Mouse (Mus musculus) spleen, adult 10 weeks (tissue): ENCODE results near the gene 2310033P09Rik. TPM values are rescaled to one million over a fixed set of nuclear protein-coding genes. Genes with fewer than 3 reads are reported as not detected.

Source experiments
- polyA plus RNA-seq: library from polyadenylated mRNA; stranded (reverse); fragments of 350-450 nt; fragmentation: Illumina TruSeq; extraction: RNeasy Lipid Tissue Mini Kit (QIAGEN cat#74804); gene quantifications from one replicate; pipeline ENCODE4 v1.2.3, GENCODE M21; 2015; ENCODE audit warnings: low replicate concordance; ENCODE audit not compliant: insufficient read depth

Gene 2310033P09Rik
- polyA plus RNA-seq = 15.9 TPM

GRCm38 (mm10) chr11:59208153-59208831, at the start of gene 2310033P09Rik:
Gene 2310033P09Rik (plus strand): TSS chr11:59208321.

DNA sequence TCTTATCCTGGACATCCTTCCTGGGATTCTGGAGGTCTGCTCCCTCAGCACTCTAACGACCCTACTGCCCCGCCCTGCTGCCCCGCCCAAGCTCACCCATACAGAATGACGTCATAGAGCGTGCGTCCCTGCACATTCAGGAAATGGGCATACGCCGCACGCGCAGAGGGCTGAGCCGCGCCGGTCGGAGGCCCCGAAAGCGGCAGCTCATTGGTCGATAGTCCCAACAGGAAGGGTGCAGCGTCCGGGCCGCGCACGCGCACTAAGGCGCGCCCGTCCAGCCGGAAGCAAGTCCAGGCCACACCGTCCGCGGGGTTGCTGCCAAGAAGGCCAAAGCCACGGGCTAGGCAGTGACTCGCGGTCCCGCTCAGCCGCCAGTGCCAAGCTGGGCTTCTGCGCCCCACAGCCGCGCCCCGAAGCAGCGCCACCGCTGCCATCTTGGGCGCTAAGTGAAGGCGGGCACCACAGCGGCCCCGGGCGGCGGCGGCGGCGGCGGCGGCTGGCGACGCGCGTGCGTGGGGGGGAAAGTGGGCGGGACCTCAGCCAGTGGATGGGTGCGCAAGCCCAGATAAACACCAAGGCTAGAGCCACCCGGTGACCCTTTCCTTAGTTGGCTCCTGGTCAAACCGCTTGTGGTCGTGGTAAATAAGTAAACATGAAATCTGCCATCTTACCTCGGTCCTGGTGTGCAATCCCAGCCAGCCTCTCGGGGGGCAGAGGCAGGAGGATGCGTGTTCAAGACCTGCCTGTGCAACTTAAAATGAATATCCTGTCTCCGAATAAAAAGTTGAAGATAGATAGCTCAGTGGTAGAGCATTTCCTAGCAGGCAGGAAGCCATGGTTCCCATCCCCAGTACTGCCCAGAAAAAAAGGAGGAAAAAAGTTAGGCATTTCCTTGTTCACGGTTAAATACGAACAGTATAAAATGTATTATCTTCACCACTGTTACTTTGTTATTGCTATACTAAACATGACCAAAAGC, 44.6 kb upstream of the 2310033P09Rik start, which contains the start of gene Iba57:
Iba57 (minus strand) TSS at position 485 of the 982 bp plus-strand sequence.

GRCm38 (mm10) chr11:59182864-59183331, 25.2 kb upstream of the 2310033P09Rik start, which contains the start of gene Gjc2:
Gene Gjc2 (minus strand): TSS chr11:59183213.

DNA sequence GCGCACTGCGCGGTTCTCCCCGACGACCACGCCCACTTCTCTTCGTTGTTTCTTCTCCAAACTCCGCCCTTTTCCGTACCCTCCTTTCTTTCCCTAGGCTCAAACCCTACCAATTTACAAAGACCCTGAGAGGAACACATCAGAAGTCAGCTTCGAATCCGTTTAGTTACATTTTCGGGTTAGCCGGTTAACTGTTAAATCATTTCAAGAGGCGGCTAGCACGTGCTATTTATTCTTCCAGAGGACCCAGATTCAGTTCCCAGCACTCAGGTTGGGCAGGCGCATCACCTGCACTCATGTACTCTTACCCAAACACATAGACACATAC, 16.1 kb upstream of the 2310033P09Rik start, which contains the start of gene Guk1:
Guk1 (minus strand) TSS at position 154 of the 328 bp plus-strand sequence.

DNA sequence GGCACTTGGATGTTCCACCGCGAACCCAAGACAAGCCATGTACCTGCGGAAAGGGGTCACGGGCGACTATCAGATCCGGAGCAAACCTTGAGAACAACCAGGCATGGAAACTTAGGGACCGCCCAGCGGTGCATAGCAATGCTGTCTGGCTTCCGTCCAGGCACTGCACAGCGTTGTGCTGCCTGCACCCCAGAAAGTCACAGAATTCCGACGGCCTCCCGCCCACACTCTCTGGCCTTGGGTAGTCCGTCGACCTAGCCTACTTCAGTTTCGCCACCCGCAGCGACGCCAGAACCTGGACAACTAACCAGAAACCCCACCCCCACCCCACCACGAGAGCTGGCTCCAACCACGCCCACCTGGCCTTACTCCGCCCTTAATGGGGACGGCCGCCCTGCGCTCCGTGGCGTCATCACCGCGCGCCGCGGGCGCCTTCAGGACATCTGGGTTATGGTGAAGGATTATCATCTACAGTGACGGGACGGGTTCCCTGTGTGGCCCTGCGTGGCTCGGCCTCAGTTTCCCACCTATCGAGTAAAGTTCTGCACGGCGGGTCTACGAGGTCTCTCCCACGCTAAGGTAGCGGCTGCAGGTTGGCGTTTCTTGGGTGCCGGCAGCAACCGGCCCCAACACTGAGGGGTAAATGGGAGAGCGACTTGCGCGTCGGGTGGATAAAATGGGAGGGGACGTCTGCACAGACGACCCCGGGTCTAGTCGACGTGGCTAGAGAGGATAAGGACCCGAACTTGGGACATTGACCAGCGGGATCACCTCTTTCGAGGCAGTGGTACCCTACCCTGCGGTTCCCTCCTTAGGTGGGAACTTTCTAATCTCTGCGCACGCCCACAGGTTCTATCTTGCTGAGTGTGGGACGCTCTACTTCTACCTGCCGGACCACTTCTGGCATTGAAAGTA, 5.8 kb upstream of the 2310033P09Rik start, which contains the start of gene Mrpl55:
Mrpl55 (plus strand) TSS at position 406 of the 915 bp plus-strand sequence.

DNA sequence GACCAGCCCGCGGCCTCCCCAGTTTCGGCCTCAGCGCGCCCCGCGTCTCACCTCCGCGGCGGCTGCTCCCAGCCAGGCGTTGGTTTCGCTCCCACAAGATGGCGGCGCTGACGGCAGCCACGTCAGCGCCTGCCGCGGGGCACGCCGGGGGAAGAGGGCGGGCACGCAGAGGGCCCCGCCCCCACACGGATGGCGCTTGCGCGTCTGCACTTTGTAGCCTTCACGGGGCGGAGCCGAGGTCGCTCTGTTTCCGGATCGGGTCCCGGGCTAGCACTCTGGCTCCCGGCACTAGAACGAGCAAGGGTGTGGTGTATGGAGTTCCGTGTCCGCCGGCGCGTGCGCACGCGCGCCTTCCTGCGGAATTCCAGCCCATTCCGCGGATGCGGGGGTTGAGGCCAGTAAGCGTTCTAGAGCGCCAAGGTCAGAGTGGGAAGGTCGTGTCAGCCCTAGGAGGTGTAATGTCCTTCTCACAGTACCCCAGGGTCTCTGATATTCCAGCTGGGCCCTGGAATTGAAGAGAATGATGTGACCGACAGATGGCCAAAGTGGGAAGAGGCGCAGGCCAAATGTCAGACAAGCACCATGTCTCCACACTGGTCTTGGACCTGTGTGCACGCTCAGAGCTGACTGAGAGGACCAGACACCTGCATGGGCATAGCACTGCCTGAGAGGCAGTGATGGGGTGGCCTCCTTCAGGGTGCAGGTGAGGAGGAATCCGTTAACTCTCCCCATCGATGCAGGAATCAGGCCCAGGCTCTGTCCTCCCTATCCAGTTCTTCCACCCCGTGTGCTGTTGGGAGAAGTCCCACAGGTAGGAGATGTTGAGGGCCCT, 20.2 kb downstream of the 2310033P09Rik start, which contains the start of gene Arf1:
Arf1 (minus strand) TSS at position 149 of the 832 bp plus-strand sequence.

Other genes with a start within 250 kb of the 2310033P09Rik start
- gene Trim11, start 230.2 kb upstream of the 2310033P09Rik start, polyA plus RNA-seq = 35.2 TPM
- 0.64 TPM for gene Obscn, start 71.9 kb upstream of the 2310033P09Rik start, polyA plus RNA-seq
- 4.6 TPM for gene Iba57, start 44.6 kb upstream of the 2310033P09Rik start, polyA plus RNA-seq
- 0.69 TPM for gene Gjc2, start 25.1 kb upstream of the 2310033P09Rik start, polyA plus RNA-seq
- 24.6 TPM for gene Guk1, start 16.1 kb upstream of the 2310033P09Rik start, polyA plus RNA-seq
- 8.7 TPM for gene Mrpl55, start 5.8 kb upstream of the 2310033P09Rik start, polyA plus RNA-seq
- gene Arf1, start 19.9 kb downstream of the 2310033P09Rik start, polyA plus RNA-seq = 241 TPM
- gene Wnt3a, start 82.4 kb downstream of the 2310033P09Rik start, polyA plus RNA-seq = not detected
- 0.19 TPM for gene Wnt9a, start 98.6 kb downstream of the 2310033P09Rik start, polyA plus RNA-seq
- not detected for gene Prss38, start 167.3 kb downstream of the 2310033P09Rik start, polyA plus RNA-seq
- gene Jmjd4, start 241.7 kb downstream of the 2310033P09Rik start, polyA plus RNA-seq = 12.7 TPM
- gene Snap47, start 242.9 kb downstream of the 2310033P09Rik start, polyA plus RNA-seq = 13.3 TPM